Mouse (Mus musculus) forebrain, embryonic 14.5 days (tissue): Measurements from ENCODE around the gene Nox1. TPM values are rescaled to one million over a fixed set of nuclear protein-coding genes. Genes with fewer than 3 reads are reported as not detected.

Source experiments
- ATAC-seq: fragments of 200-750 bp; cut with Nextera tagmentation; 2 replicates; pipeline ENCODE4 v1.8.0; 2017; ENCODE audit warnings: mild to moderate bottlenecking, moderate library complexity
- DNase-seq: peaks from one replicate; pipeline ENCODE4 v3.0.0-alpha.2; 2015; ENCODE audit warnings: low spot score
- H3K27ac ChIP-seq: fragments of 300-500 bp; sonication (generic); 2 replicates; pipeline ENCODE4 v1.5.1; 2014; ENCODE audit warnings: low read depth, mild to moderate bottlenecking, control low read depth, low read length, moderate library complexity
- H3K27me3 ChIP-seq: fragments of 300-500 bp; sonication (generic); replicated peaks from 2 replicates; pipeline ENCODE4 v1.6.1; 2014; ENCODE audit warnings: low read length, control low read depth, mixed read lengths; ENCODE audit not compliant: control insufficient read depth, insufficient read depth
- H3K36me3 ChIP-seq: fragments of 300-500 bp; sonication (generic); 2 replicates; pipeline ENCODE4 v1.6.1; 2014; ENCODE audit warnings: low read length, control low read depth; ENCODE audit not compliant: control insufficient read depth, insufficient read depth
- H3K4me1 ChIP-seq: fragments of 300-500 bp; sonication (generic); 2 replicates; pipeline ENCODE4 v1.6.1; 2014; ENCODE audit warnings: antibody characterized with exemption, low read length, control low read depth; ENCODE audit not compliant: control insufficient read depth, insufficient read depth
- H3K4me2 ChIP-seq: fragments of 300-500 bp; sonication (generic); 2 replicates; pipeline ENCODE4 v1.6.1; 2014; ENCODE audit warnings: mild to moderate bottlenecking, control low read depth, low read length
- H3K4me3 ChIP-seq: fragments of 300-500 bp; sonication (generic); 2 replicates; pipeline ENCODE4 v1.5.1; 2014; ENCODE audit warnings: low read depth, low read length, control low read depth
- H3K9ac ChIP-seq: fragments of 300-500 bp; sonication (generic); 2 replicates; pipeline ENCODE4 v1.6.1; 2014; ENCODE audit warnings: mild to moderate bottlenecking, low read length, control low read depth, moderate library complexity
- H3K9me3 ChIP-seq: fragments of 300-500 bp; sonication (generic); replicated peaks from 2 replicates; pipeline ENCODE4 v1.6.1; 2016; ENCODE audit warnings: low read length, control low read depth, mixed read lengths; ENCODE audit not compliant: control insufficient read depth
- WGBS: fragments of 180-500 bp; shearing (Covaris S2); extraction: QIAGEN DNeasy Blood & Tissue Kit; methylation state at CpG from one replicate; pipeline ENCODE4 v1.1.7; 2014; 5-methylcytosine and 5-hydroxymethylcytosine counted together
- polyA plus RNA-seq: library from polyadenylated mRNA; unstranded; fragments of >200 nt; fragmentation: Nextera tagmentation; extraction: Ambion mirVana; gene quantifications from 2 replicates; pipeline ENCODE4 v1.2.1, GENCODE M21; 2014

The Nox1 gene
- polyA plus RNA-seq, 1 experiment from 2014 or later: not detected

- WGBS: 71% methylated on average over 2 of the region's 2 CpGs
- Histone ChIP-seq H3K4me3 (no peak overlapping the region), H3K9ac (no peak overlapping the region), H3K27ac (no peak overlapping the region), H3K27me3 (no peaks in the 10 kb centered on the region), H3K4me1 (no peaks in the 10 kb centered on the region), H3K4me2 (no peak overlapping the region), H3K9me3 (no peaks in the 10 kb centered on the region), H3K36me3 (no peaks in the 10 kb centered on the region)
- no peak for DNase-seq
- no peak for ATAC-seq
Observed at GRCm38 (mm10) chrX:134102641-134103040, 119.1 kb downstream of the Nox1 start.

- peak; percentile 77 for ATAC-seq
- no peaks in the 10 kb centered on the region for H3K4me1 ChIP-seq
- H3K36me3 ChIP-seq: peaks cover 25% of the 10 kb centered on the region
- no peak overlapping the region for H3K9ac ChIP-seq
- H3K27ac ChIP-seq: no peak overlapping the region
- DNase-seq: peak; percentile 49
- H3K4me2 ChIP-seq: no peak overlapping the region
- no peak overlapping the region for H3K4me3 ChIP-seq
- H3K9me3 ChIP-seq: no peaks in the 10 kb centered on the region
- WGBS: 46% methylated on average over 1 of the region's 1 CpGs
- no peaks in the 10 kb centered on the region for H3K27me3 ChIP-seq
Observed at GRCm38 (mm10) chrX:134085453-134085852, 136.3 kb downstream of the Nox1 start.

- WGBS: 26% methylated on average over 10 of the region's 10 CpGs
- H3K9ac ChIP-seq: peak overlapping the region; percentile 73
- H3K27ac ChIP-seq: peak overlapping the region; percentile 86
- H3K27me3 ChIP-seq: no peaks in the 10 kb centered on the region
- no peaks in the 10 kb centered on the region for H3K9me3 ChIP-seq
- peak overlapping the region; percentile 50 for H3K4me3 ChIP-seq
- DNase-seq: peak; percentile 49
- H3K36me3 ChIP-seq: peaks cover 22% of the 10 kb centered on the region
- peak overlapping the region; percentile 47 for H3K4me2 ChIP-seq
- no peaks in the 10 kb centered on the region for H3K4me1 ChIP-seq
- ATAC-seq: peak; percentile 4; the same call in 1 of the 2 replicates
Observed at GRCm38 (mm10) chrX:134059764-134060163, 162.0 kb downstream of the Nox1 start.

GRCm38 (mm10) chrX:134058987-134059712 lies 162.6 kb downstream of the Nox1 start, which contains the start of gene Cstf2:
TSS of gene Cstf2 (plus strand) at chrX:134059187.
- no peaks in the 10 kb centered on the region for H3K9me3 ChIP-seq
- H3K27me3 ChIP-seq: no peaks in the 10 kb centered on the region
- peak within 1 kb of the TSS; percentile 47 for H3K4me2 ChIP-seq
- peak within 1 kb of the TSS; percentile 86 for H3K27ac ChIP-seq
- peak; percentile 99 for ATAC-seq
- peaks cover 17% of the 10 kb centered on the region for H3K36me3 ChIP-seq
- DNase-seq: peak; percentile 93
- 32% methylated on average over 77 of the region's 77 CpGs for WGBS
- no peaks in the 10 kb centered on the region for H3K4me1 ChIP-seq
- peak within 1 kb of the TSS; percentile 50 for H3K4me3 ChIP-seq
- H3K9ac ChIP-seq: peak within 1 kb of the TSS; percentile 73

GRCm38 (mm10) chrX:134058040-134058875 lies 163.5 kb downstream of the Nox1 start:
- WGBS: 78% methylated on average over 14 of the region's 14 CpGs
- H3K4me3 ChIP-seq: peak overlapping the region; percentile 50
- no peak overlapping the region for H3K9ac ChIP-seq
- DNase-seq: peak; percentile 1
- ATAC-seq: no peak
- H3K27ac ChIP-seq: no peak overlapping the region
- no peaks in the 10 kb centered on the region for H3K4me1 ChIP-seq
- peaks cover 15% of the 10 kb centered on the region for H3K36me3 ChIP-seq
- no peaks in the 10 kb centered on the region for H3K9me3 ChIP-seq
- H3K4me2 ChIP-seq: peak overlapping the region; percentile 33; the same call in 1 of the 2 replicates
- no peaks in the 10 kb centered on the region for H3K27me3 ChIP-seq

- H3K27ac ChIP-seq: no peak overlapping the region
- H3K4me1 ChIP-seq: no peaks in the 10 kb centered on the region
- H3K36me3 ChIP-seq: peaks cover 5% of the 10 kb centered on the region; the same call in 1 of the 2 replicates
- no peak overlapping the region for H3K4me3 ChIP-seq
- no peak overlapping the region for H3K9ac ChIP-seq
- ATAC-seq (no peak), DNase-seq (no peak)
- H3K27me3 ChIP-seq: no peaks in the 10 kb centered on the region
- no peaks in the 10 kb centered on the region for H3K9me3 ChIP-seq
- 89% methylated on average over 2 of the region's 2 CpGs for WGBS
- no peak overlapping the region for H3K4me2 ChIP-seq
Observed at GRCm38 (mm10) chrX:134056897-134057296, 164.9 kb downstream of the Nox1 start.

GRCm38 (mm10) chrX:134048994-134049393 lies 172.8 kb downstream of the Nox1 start:
- ATAC-seq (no peak), DNase-seq (no peak)
- Histone ChIP-seq H3K4me3 (no peak overlapping the region), H3K36me3 (no peaks in the 10 kb centered on the region), H3K9ac (no peak overlapping the region), H3K27me3 (no peaks in the 10 kb centered on the region), H3K27ac (no peak overlapping the region), H3K9me3 (no peaks in the 10 kb centered on the region), H3K4me1 (no peaks in the 10 kb centered on the region), H3K4me2 (no peak overlapping the region)
- WGBS: 72% methylated on average over 1 of the region's 1 CpGs
